Mouse (Mus musculus): ENCODE measurements around the gene Myo16.

Myo16 gene

GRCm38 (mm10) chr8:10413881-10414280, 260.2 kb downstream of the Myo16 start:
- no peak for DNase-seq (ENCODE audit: low spot score)

- DNase-seq (ENCODE audit: low spot score): peak; percentile 86
These were observed 261.0 kb downstream of the Myo16 start for GRCm38 (mm10) chr8:10414684-10415212.

DNA sequence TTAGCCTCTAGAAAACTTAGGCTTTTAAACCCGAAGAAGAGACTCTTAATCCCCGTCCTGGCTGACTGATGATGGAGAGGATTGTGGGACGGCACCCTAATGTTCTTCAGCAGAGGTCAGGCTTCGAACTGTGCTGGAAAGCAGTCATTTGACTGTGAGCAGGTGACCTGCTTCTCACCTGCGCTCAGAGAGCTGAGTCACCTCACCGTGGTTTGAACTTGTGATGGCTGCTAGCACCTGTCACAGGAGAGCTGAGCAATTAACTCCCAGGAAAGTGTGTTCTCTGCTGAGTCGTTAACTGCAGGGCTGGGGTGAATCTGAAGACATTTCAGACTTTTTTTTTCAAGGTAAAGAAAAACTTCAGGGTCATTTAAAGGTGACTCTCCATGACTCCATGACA, 261.6 kb downstream of the Myo16 start:
- DNase-seq (ENCODE audit: low spot score): no peak

GRCm38 (mm10) chr8:10415885-10416284, 262.2 kb downstream of the Myo16 start:
- no peak for DNase-seq (ENCODE audit: low spot score)

GRCm38 (mm10) chr8:10416806-10417205, 263.1 kb downstream of the Myo16 start:
- no peak for DNase-seq (ENCODE audit: low spot score)

- DNase-seq (ENCODE audit: low spot score): no peak
These were observed 263.6 kb downstream of the Myo16 start for GRCm38 (mm10) chr8:10417281-10417680.

GRCm38 (mm10) chr8:10418013-10418412, 264.3 kb downstream of the Myo16 start:
- no peak for DNase-seq (ENCODE audit: low spot score)

GRCm38 (mm10) chr8:10418971-10419370, 265.3 kb downstream of the Myo16 start:
- DNase-seq (ENCODE audit: low spot score): no peak

DNA sequence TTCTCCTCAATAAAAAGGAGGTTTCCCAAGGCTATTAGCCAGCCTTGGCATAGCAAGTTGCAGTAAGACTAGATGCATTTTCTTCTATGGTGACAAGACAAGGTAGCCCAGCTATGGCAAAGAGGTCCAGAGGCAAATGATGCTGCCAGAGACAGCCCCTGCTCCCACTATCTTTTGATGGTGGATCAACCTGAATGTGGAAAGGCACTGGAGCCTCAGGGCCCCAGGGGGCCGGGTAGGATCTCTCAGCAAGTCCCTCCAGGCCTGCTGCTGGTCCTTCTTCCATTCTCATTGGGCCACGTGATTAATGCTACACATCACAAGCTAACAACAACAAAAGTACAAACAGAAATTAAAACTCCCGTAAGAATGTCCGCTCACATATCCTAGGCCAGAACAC, 266.0 kb downstream of the Myo16 start:
- DNase-seq (ENCODE audit: low spot score): no peak

GRCm38 (mm10) chr8:10420551-10420950, 266.8 kb downstream of the Myo16 start:
- no peak for DNase-seq (ENCODE audit: low spot score)

GRCm38 (mm10) chr8:10421516-10422090, 267.9 kb downstream of the Myo16 start:
- DNase-seq (ENCODE audit: low spot score): no peak

DNA sequence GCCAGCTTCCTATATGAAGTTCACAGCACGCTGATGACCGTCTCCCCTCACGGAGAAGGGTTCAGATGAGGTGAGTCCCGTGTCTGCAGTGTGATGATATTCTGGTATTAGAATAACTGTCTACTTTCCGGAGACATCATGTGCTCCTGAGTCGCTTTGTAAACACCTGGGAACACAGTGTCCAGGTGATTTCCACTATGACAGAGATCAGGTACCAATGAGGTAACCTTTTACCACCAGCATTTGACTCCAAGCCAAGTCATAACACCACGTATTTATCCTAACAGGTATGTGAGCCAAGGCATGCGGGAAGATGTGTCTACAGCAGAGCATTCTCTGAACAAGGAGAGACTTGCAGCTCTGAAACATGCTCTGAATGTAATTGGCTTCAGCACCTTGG, 281.8 kb downstream of the Myo16 start:
- DNase-seq (ENCODE audit: low spot score): no peak

GRCm38 (mm10) chr8:10438772-10439171, 285.1 kb downstream of the Myo16 start:
- peak; percentile 88 for DNase-seq (ENCODE audit: low spot score)

- DNase-seq (ENCODE audit: low spot score): no peak
These were observed 286.1 kb downstream of the Myo16 start for GRCm38 (mm10) chr8:10439595-10440453.

DNA sequence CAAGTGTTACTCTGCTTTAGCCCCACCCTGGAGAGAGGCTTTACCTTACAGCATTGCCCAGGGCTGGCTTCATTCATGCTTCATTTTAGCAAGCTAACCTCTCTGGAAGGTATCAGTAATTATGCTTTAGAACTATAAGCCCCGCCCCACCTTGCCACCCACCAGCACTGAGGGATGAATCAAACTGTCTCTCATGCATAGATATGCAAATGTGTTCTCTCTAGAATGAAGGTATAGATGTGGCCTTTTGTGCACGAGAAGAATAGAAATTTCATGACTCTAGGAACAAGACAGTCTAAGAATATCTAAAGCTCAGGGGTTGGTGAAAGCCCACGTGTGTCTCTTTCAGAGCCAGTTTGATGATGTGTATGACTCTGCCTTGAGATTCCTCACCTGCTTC, 288.9 kb downstream of the Myo16 start:
- DNase-seq (ENCODE audit: low spot score): no peak

DNA sequence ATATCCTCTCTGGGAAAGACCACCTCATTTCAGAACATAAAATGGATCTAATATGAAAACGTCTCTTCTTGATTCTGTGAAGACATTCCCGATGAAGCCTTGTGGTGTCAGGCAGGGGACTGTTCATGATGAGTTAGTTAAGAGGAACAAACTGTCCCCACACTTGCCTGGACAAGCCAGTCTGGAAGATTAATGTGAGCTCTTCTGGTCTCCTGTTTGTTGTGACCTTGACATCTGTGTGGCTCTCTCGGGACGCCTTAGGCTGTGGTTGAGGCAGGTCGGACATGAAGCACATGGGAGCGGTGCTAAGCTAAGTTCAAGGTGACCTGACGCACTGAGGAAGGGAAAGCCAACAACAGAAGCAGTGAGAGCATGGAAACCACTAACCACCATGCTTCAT, 291.3 kb downstream of the Myo16 start:
- no peak for DNase-seq (ENCODE audit: low spot score)

DNA sequence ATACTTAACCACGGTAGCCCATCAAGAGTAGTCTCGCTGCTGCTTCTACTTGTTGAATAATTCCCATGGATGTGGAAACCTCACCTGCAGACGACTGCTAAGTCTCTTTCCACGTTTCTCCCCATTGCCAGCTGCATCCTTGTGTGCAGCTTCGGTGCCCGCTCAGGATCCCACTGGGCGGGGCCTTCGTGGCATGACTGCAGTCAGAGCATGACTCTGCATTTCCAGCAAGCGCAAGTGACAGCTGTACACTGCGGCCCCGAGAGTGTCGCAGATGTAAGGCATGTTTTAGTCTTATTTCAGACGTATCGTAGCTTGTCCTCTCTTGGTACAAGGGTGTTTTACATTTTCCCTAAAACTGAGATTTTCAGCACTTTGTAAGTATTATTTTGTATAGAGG, 294.8 kb downstream of the Myo16 start:
- DNase-seq (ENCODE audit: low spot score): no peak

GRCm38 (mm10) chr8:10453046-10453445, 299.3 kb downstream of the Myo16 start:
- DNase-seq (ENCODE audit: low spot score): no peak

GRCm38 (mm10) chr8:10458151-10458649, 304.5 kb downstream of the Myo16 start:
- DNase-seq (ENCODE audit: low spot score): no peak

GRCm38 (mm10) chr8:10462271-10462670, 308.6 kb downstream of the Myo16 start:
- no peak for DNase-seq (ENCODE audit: low spot score)

- DNase-seq (ENCODE audit: low spot score): peak; percentile 40
These were observed 314.8 kb downstream of the Myo16 start for GRCm38 (mm10) chr8:10468490-10468889.

DNA sequence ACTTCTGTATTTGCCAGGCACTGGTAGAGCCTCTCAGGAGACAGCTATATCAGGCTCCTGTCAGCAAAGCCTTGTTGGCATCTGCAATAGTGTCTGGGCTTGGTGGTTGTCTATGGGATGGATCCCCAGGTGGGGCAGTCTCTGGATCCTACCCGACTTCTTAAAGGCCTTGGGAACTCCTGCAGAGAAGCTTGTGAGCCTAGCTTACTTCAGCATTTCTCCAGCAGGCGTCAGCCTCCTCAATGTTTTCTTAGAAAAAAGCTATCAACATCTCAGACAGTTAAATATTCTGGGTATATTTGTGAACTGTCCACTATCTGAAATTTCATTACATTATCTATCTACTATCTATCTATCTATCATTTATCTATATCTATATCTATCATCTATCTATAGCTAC, 315.9 kb downstream of the Myo16 start:
- DNase-seq (ENCODE audit: low spot score): no peak

- no peak for DNase-seq (ENCODE audit: low spot score)
These were observed 316.6 kb downstream of the Myo16 start for GRCm38 (mm10) chr8:10470280-10470679.
